Mouse (Mus musculus) 3134 (cell line): Measurements from ENCODE around the gene Insyn1.

ENCODE experiments used
- DNase-seq: peaks from one replicate; pipeline ENCODE4 v3.0.0-alpha.2; 2011; ENCODE audit warnings: low spot score; ENCODE audit not compliant: insufficient read length; ENCODE audit errors: extremely low read depth

Gene Insyn1

GRCm38 (mm10) chr9:58473211-58473815 is 15.1 kb upstream of the Insyn1 start:
- DNase-seq: peak; percentile 51

- no peak for DNase-seq
These were observed 1.3 kb upstream of the Insyn1 start for GRCm38 (mm10) chr9:58487076-58487475.

- peak; percentile 42 for DNase-seq
These were observed 896 bp downstream of the Insyn1 start for GRCm38 (mm10) chr9:58489133-58489864.

- DNase-seq: no peak
These were observed 1.4 kb downstream of the Insyn1 start for GRCm38 (mm10) chr9:58489865-58490165.

- DNase-seq: no peak
These were observed 2.0 kb downstream of the Insyn1 start for GRCm38 (mm10) chr9:58490391-58490790.

- no peak for DNase-seq
These were observed 6.6 kb downstream of the Insyn1 start for GRCm38 (mm10) chr9:58495035-58495434.

- DNase-seq: no peak
These were observed 8.2 kb downstream of the Insyn1 start for GRCm38 (mm10) chr9:58496470-58497182.

- peak; percentile 38 for DNase-seq
These were observed 9.5 kb downstream of the Insyn1 start for GRCm38 (mm10) chr9:58497942-58498341.

GRCm38 (mm10) chr9:58500946-58501345 is 12.5 kb downstream of the Insyn1 start:
- DNase-seq: peak; percentile 47

- no peak for DNase-seq
These were observed 19.0 kb downstream of the Insyn1 start for GRCm38 (mm10) chr9:58507216-58508005.

- DNase-seq: no peak
These were observed 22.0 kb downstream of the Insyn1 start for GRCm38 (mm10) chr9:58510452-58510851.

GRCm38 (mm10) chr9:58513749-58514148 is 25.3 kb downstream of the Insyn1 start:
- no peak for DNase-seq

- DNase-seq: no peak
These were observed 28.1 kb downstream of the Insyn1 start for GRCm38 (mm10) chr9:58516480-58516879.

GRCm38 (mm10) chr9:58517866-58518750 is 29.7 kb downstream of the Insyn1 start:
- no peak for DNase-seq

- DNase-seq: no peak
These were observed 31.6 kb downstream of the Insyn1 start for GRCm38 (mm10) chr9:58519953-58520352.

GRCm38 (mm10) chr9:58520816-58521581 is 32.6 kb downstream of the Insyn1 start:
- DNase-seq: no peak

- no peak for DNase-seq
These were observed 33.5 kb downstream of the Insyn1 start for GRCm38 (mm10) chr9:58521883-58522423.

GRCm38 (mm10) chr9:58525108-58525507 is 36.7 kb downstream of the Insyn1 start:
- no peak for DNase-seq

- no peak for DNase-seq
These were observed 39.4 kb downstream of the Insyn1 start for GRCm38 (mm10) chr9:58527841-58528240.
